Mouse (Mus musculus) liver, embryonic 14.5 days (tissue): ENCODE data around the gene Top3a. TPM values are rescaled to one million over a fixed set of nuclear protein-coding genes. Genes with fewer than 3 reads are reported as not detected.

ENCODE experiments used
- ATAC-seq: fragments of 200-750 bp; cut with Nextera tagmentation; 2 replicates; pipeline ENCODE4 v1.8.0; 2017; ENCODE audit warnings: moderate number of reproducible peaks, mild to moderate bottlenecking, moderate library complexity; ENCODE audit not compliant: insufficient read depth
- DNase-seq, 3 experiments: peaks; one replicate each; pipeline ENCODE4 v3.0.0-alpha.2; 2012 to 2013; ENCODE audit warnings: low read depth in 3 of 3, low spot score in 3 of 3
- H3K27ac ChIP-seq: fragments of 300-500 bp; sonication (generic); 2 replicates; pipeline ENCODE4 v1.5.1; 2014; ENCODE audit warnings: moderate library complexity, mild to moderate bottlenecking, control low read depth, inconsistent platforms
- H3K27me3 ChIP-seq: fragments of 300-500 bp; sonication (generic); 2 replicates; pipeline ENCODE4 v1.6.1; 2014; ENCODE audit warnings: mild to moderate bottlenecking, low read length, moderate library complexity; ENCODE audit not compliant: control insufficient read depth, insufficient read depth
- H3K36me3 ChIP-seq: fragments of 300-500 bp; sonication (generic); replicated peaks from 2 replicates; pipeline ENCODE4 v1.6.1; 2014; ENCODE audit warnings: low read depth; ENCODE audit not compliant: control insufficient read depth, insufficient read depth
- H3K4me1 ChIP-seq, 2 experiments: fragments of 200-500 bp in 1 of 2; fragments of 300-500 bp in 1 of 2; sonication (generic) in 1 of 2; replicated peaks; 2 replicates each; pipeline ENCODE4 v1.6.1; 2012 to 2014; ENCODE audit warnings: antibody characterized with exemption in 1 of 2, inconsistent platforms in 1 of 2, low read length in 1 of 2; ENCODE audit not compliant: control insufficient read depth in 2 of 2, insufficient read depth in 2 of 2
- H3K4me2 ChIP-seq: fragments of 300-500 bp; sonication (generic); 2 replicates; pipeline ENCODE4 v1.6.1; 2014; ENCODE audit warnings: low read depth, mild to moderate bottlenecking, control low read depth, moderate library complexity
- H3K4me3 ChIP-seq, 2 experiments: fragments of 200-500 bp in 1 of 2; fragments of 300-500 bp in 1 of 2; sonication (generic) in 1 of 2; 2 replicates each; pipeline ENCODE4 v1.5.1; 2012 to 2014; ENCODE audit warnings: low read depth in 2 of 2, low read length in 2 of 2, mild to moderate bottlenecking in 2 of 2, control low read depth in 1 of 2, inconsistent platforms in 1 of 2, moderate library complexity in 1 of 2; ENCODE audit not compliant: insufficient read depth in 1 of 2
- H3K9ac ChIP-seq: fragments of 300-500 bp; sonication (generic); replicated peaks from 2 replicates; pipeline ENCODE4 v1.6.1; 2014; ENCODE audit warnings: mild to moderate bottlenecking, control low read depth, moderate library complexity
- H3K9me3 ChIP-seq: fragments of 300-500 bp; sonication (generic); 2 replicates; pipeline ENCODE4 v1.6.1; 2016; ENCODE audit warnings: low read length, mixed read lengths; ENCODE audit not compliant: control insufficient read depth
- CTCF ChIP-seq: IDR thresholded peaks from 2 replicates; pipeline ENCODE4 v1.5.1; 2016; ENCODE audit warnings: antibody characterized with exemption, low read depth, control low read depth
- EP300 ChIP-seq: IDR thresholded peaks from 2 replicates; pipeline ENCODE4 v1.6.1; 2016; ENCODE audit warnings: antibody characterized with exemption, low read depth
- WGBS: fragments of 180-500 bp; shearing (Covaris S2); extraction: QIAGEN DNeasy Blood & Tissue Kit; methylation state at CpG from one replicate; pipeline ENCODE4 v1.1.7; 2014; ENCODE audit not compliant: insufficient replicate concordance; 5-methylcytosine and 5-hydroxymethylcytosine counted together
- polyA plus RNA-seq, 2 experiments: library from polyadenylated mRNA; depleted of rRNA in 1 of 2; stranded (reverse) in 1 of 2; unstranded in 1 of 2; fragments of >200 nt; fragmentation: Nextera tagmentation in 1 of 2; extraction: Ambion mirVana in 1 of 2; gene quantifications; 2 replicates each; pipeline versions ENCODE4 v1.2.1 to v1.2.3; 2012 to 2014

The Top3a gene
- polyA plus RNA-seq, 2 experiments = 4.4 to 5.0 TPM

- no peak overlapping the region for H3K27ac ChIP-seq
- H3K4me1 ChIP-seq = peaks cover 8 to 9% of the 10 kb centered on the region in 2 experiments
- no peak overlapping the region for H3K4me2 ChIP-seq
- no peak overlapping the region for H3K9ac ChIP-seq
- H3K4me3 ChIP-seq = no peak overlapping the region
- WGBS = 88% methylated on average over 19 of the region's 19 CpGs
- no peaks in the 10 kb centered on the region for H3K9me3 ChIP-seq
- TF ChIP-seq EP300 = no peak
- no peak for TF ChIP-seq CTCF
- DNase-seq (no peak), ATAC-seq (no peak)
- H3K27me3 ChIP-seq = no peaks in the 10 kb centered on the region
- peaks cover 7% of the 10 kb centered on the region; the same call in 1 of the 2 replicates for H3K36me3 ChIP-seq
Measured at GRCm38 (mm10) chr11:60704023-60704880, 72.9 kb downstream of the Top3a start.

- WGBS = 28% methylated on average over 4 of the region's 4 CpGs
- H3K4me1 ChIP-seq = peaks cover 8 to 14% of the 10 kb centered on the region in 2 experiments
- no peak overlapping the region for H3K4me3 ChIP-seq
- H3K36me3 ChIP-seq = peaks cover 4% of the 10 kb centered on the region; the same call in 1 of the 2 replicates
- no peak overlapping the region for H3K27ac ChIP-seq
- DNase-seq (peak in 1 of 3 experiments; percentile 44), ATAC-seq (no peak)
- H3K9ac ChIP-seq = no peak overlapping the region
- no peaks in the 10 kb centered on the region for H3K27me3 ChIP-seq
- no peaks in the 10 kb centered on the region for H3K9me3 ChIP-seq
- TF ChIP-seq CTCF (peak; percentile 89), EP300 (no peak)
- H3K4me2 ChIP-seq = no peak overlapping the region
Measured at GRCm38 (mm10) chr11:60703131-60703530, 74.0 kb downstream of the Top3a start.

GRCm38 (mm10) chr11:60701611-60702010 is 75.6 kb downstream of the Top3a start:
- WGBS = 54% methylated on average over 4 of the region's 4 CpGs
- TF ChIP-seq EP300 = no peak
- no peak for TF ChIP-seq CTCF
- Histone ChIP-seq H3K4me3 (no peak overlapping the region), H3K9me3 (no peaks in the 10 kb centered on the region), H3K4me2 (no peak overlapping the region), H3K36me3 (peaks cover 4% of the 10 kb centered on the region; the same call in 1 of the 2 replicates), H3K9ac (no peak overlapping the region), H3K27ac (no peak overlapping the region), H3K27me3 (no peaks in the 10 kb centered on the region), H3K4me1 (peaks cover 8 to 14% of the 10 kb centered on the region in 2 experiments)
- no peak for ATAC-seq
- DNase-seq = no peak

GRCm38 (mm10) chr11:60700320-60701185 is 76.6 kb downstream of the Top3a start:
- H3K36me3 ChIP-seq = no peaks in the 10 kb centered on the region
- H3K4me3 ChIP-seq = peak overlapping the region; percentile 79 to 93
- ATAC-seq (no peak), DNase-seq (peak in 1 of 3 experiments; percentile 11)
- H3K27me3 ChIP-seq = no peaks in the 10 kb centered on the region
- TF ChIP-seq CTCF (no peak), EP300 (no peak)
- peak overlapping the region; percentile 57 for H3K27ac ChIP-seq
- H3K9ac ChIP-seq = peak overlapping the region; percentile 95
- no peaks in the 10 kb centered on the region for H3K9me3 ChIP-seq
- peak overlapping the region; percentile 94 for H3K4me2 ChIP-seq
- H3K4me1 ChIP-seq = peaks cover 8 to 14% of the 10 kb centered on the region in 2 experiments
- 25% methylated on average over 12 of the region's 12 CpGs for WGBS
